Mouse (Mus musculus) liver, postnatal 0 days (tissue): Measurements from ENCODE around the gene Atp8a2. TPM values are rescaled to one million over a fixed set of nuclear protein-coding genes. Genes with fewer than 3 reads are reported as not detected.

Experiments
- ATAC-seq: fragments of 200-750 bp; cut with Nextera tagmentation; 2 replicates; pipeline ENCODE4 v1.8.0; 2017; ENCODE audit warnings: mild to moderate bottlenecking, moderate library complexity
- DNase-seq: peaks from one replicate; pipeline ENCODE4 v3.0.0-alpha.2; 2016
- H3K27ac ChIP-seq: fragments of 300-500 bp; sonication (generic); 2 replicates; pipeline ENCODE4 v1.5.1; 2014; ENCODE audit warnings: antibody characterized with exemption, moderate library complexity, mild to moderate bottlenecking, low read depth
- H3K27me3 ChIP-seq: fragments of 300-500 bp; sonication (generic); 2 replicates; pipeline ENCODE4 v1.6.1; 2014; ENCODE audit warnings: low read length, control low read depth, mixed read lengths; ENCODE audit not compliant: insufficient read depth
- H3K36me3 ChIP-seq: fragments of 300-500 bp; sonication (generic); replicated peaks from 2 replicates; pipeline ENCODE4 v1.6.1; 2014; ENCODE audit warnings: mild to moderate bottlenecking, control low read depth, low read length, moderate library complexity, mixed read lengths; ENCODE audit not compliant: insufficient read depth
- H3K4me1 ChIP-seq: fragments of 300-500 bp; sonication (generic); 2 replicates; pipeline ENCODE4 v1.6.1; 2014; ENCODE audit warnings: antibody characterized with exemption, mild to moderate bottlenecking, control low read depth; ENCODE audit not compliant: insufficient read depth
- H3K4me2 ChIP-seq: fragments of 300-500 bp; sonication (generic); 2 replicates; pipeline ENCODE4 v1.6.1; 2014; ENCODE audit warnings: low read depth, mild to moderate bottlenecking, low read length, moderate library complexity, mixed read lengths
- H3K4me3 ChIP-seq: fragments of 300-500 bp; sonication (generic); 2 replicates; pipeline ENCODE4 v1.5.1; 2014; ENCODE audit warnings: low read depth, low read length
- H3K9ac ChIP-seq: fragments of 300-500 bp; sonication (generic); replicated peaks from 2 replicates; pipeline ENCODE4 v1.6.1; 2014; ENCODE audit warnings: mild to moderate bottlenecking, moderate library complexity
- H3K9me3 ChIP-seq: fragments of 300-500 bp; sonication (generic); 2 replicates; pipeline ENCODE4 v1.6.1; 2016; ENCODE audit warnings: mild to moderate bottlenecking, control low read depth, low read length, mixed read lengths
- CTCF ChIP-seq: sonication (generic); IDR thresholded peaks from 2 replicates; pipeline ENCODE4 v1.5.1; 2016; ENCODE audit warnings: antibody characterized with exemption, low read depth
- EP300 ChIP-seq: IDR thresholded peaks from 2 replicates; pipeline ENCODE4 v1.6.1; 2016; ENCODE audit warnings: antibody characterized with exemption, low read depth, mild to moderate bottlenecking
- WGBS: fragments of 180-500 bp; shearing (Covaris S2); extraction: QIAGEN DNeasy Blood & Tissue Kit; methylation state at CpG from one replicate; pipeline ENCODE4 v1.1.7; 2014; ENCODE audit not compliant: insufficient replicate concordance; 5-methylcytosine and 5-hydroxymethylcytosine counted together
- polyA plus RNA-seq: library from polyadenylated mRNA; unstranded; fragments of >200 nt; fragmentation: Nextera tagmentation; extraction: Ambion mirVana; gene quantifications from 2 replicates; pipeline ENCODE4 v1.2.1, GENCODE M21; 2015

The Atp8a2 gene
- polyA plus RNA-seq, 1 experiment from 2014 or later, result 7.5 TPM

GRCm38 (mm10) chr14:59737734-59738294 lies 459.2 kb downstream of the Atp8a2 start:
- Histone ChIP-seq H3K27me3 (no peaks in the 10 kb centered on the region), H3K4me1 (no peaks in the 10 kb centered on the region), H3K36me3 (no peaks in the 10 kb centered on the region), H3K9me3 (no peaks in the 10 kb centered on the region), H3K4me3 (no peak overlapping the region), H3K9ac (no peak overlapping the region), H3K4me2 (no peak overlapping the region), H3K27ac (no peak overlapping the region)
- TF ChIP-seq EP300 (no peak), CTCF (no peak)
- 74% methylated on average over 8 of the region's 8 CpGs for WGBS
- ATAC-seq (no peak), DNase-seq (no peak)

- no peak for ATAC-seq
- H3K27me3 ChIP-seq, result no peaks in the 10 kb centered on the region
- no peak for TF ChIP-seq CTCF
- no peak for TF ChIP-seq EP300
- no peak for DNase-seq
- no peak overlapping the region for H3K27ac ChIP-seq
- WGBS, result 74% methylated on average over 9 of the region's 9 CpGs
- no peak overlapping the region for H3K4me3 ChIP-seq
- H3K36me3 ChIP-seq, result no peaks in the 10 kb centered on the region
- H3K4me1 ChIP-seq, result no peaks in the 10 kb centered on the region
- no peak overlapping the region for H3K4me2 ChIP-seq
- no peaks in the 10 kb centered on the region for H3K9me3 ChIP-seq
- no peak overlapping the region for H3K9ac ChIP-seq
Measured at GRCm38 (mm10) chr14:59736861-59737700, 459.9 kb downstream of the Atp8a2 start.

GRCm38 (mm10) chr14:59730043-59730390 lies 467.0 kb downstream of the Atp8a2 start:
- no peak overlapping the region for H3K4me2 ChIP-seq
- no peak for DNase-seq
- no peak overlapping the region for H3K9ac ChIP-seq
- no peak for TF ChIP-seq EP300
- no peak for TF ChIP-seq CTCF
- H3K27me3 ChIP-seq, result no peaks in the 10 kb centered on the region
- no peak for ATAC-seq
- no peak overlapping the region; the same call in 1 of the 2 replicates for H3K27ac ChIP-seq
- H3K4me1 ChIP-seq, result no peaks in the 10 kb centered on the region
- H3K36me3 ChIP-seq, result no peaks in the 10 kb centered on the region
- 59% methylated on average over 3 of the region's 3 CpGs for WGBS
- H3K4me3 ChIP-seq, result no peak overlapping the region
- no peaks in the 10 kb centered on the region for H3K9me3 ChIP-seq

- no peak for TF ChIP-seq EP300
- no peak for TF ChIP-seq CTCF
- no peaks in the 10 kb centered on the region for H3K9me3 ChIP-seq
- no peak for DNase-seq
- no peak overlapping the region for H3K4me2 ChIP-seq
- no peaks in the 10 kb centered on the region for H3K27me3 ChIP-seq
- no peak for ATAC-seq
- H3K4me3 ChIP-seq, result no peak overlapping the region
- WGBS, result 69% methylated on average over 3 of the region's 3 CpGs
- no peaks in the 10 kb centered on the region for H3K36me3 ChIP-seq
- no peak overlapping the region for H3K27ac ChIP-seq
- no peaks in the 10 kb centered on the region for H3K4me1 ChIP-seq
- H3K9ac ChIP-seq, result no peak overlapping the region
Measured at GRCm38 (mm10) chr14:59729298-59730042, 467.5 kb downstream of the Atp8a2 start.

- WGBS, result 56% methylated on average over 4 of the region's 4 CpGs
- TF ChIP-seq CTCF (no peak), EP300 (no peak)
Measured at GRCm38 (mm10) chr14:59727016-59727415, 470.0 kb downstream of the Atp8a2 start.

GRCm38 (mm10) chr14:59723163-59723562 lies 473.8 kb downstream of the Atp8a2 start:
- WGBS, result 83% methylated on average over 2 of the region's 2 CpGs
- H3K9me3 ChIP-seq, result no peaks in the 10 kb centered on the region
- DNase-seq (no peak), ATAC-seq (no peak)
- no peaks in the 10 kb centered on the region; the same call in 1 of the 2 replicates for H3K4me1 ChIP-seq
- H3K27ac ChIP-seq, result no peak overlapping the region
- H3K27me3 ChIP-seq, result no peaks in the 10 kb centered on the region
- no peak overlapping the region for H3K9ac ChIP-seq
- H3K4me2 ChIP-seq, result no peak overlapping the region
- no peak overlapping the region for H3K4me3 ChIP-seq
- no peaks in the 10 kb centered on the region for H3K36me3 ChIP-seq
- TF ChIP-seq EP300 (no peak), CTCF (no peak)

More at GRCm38 (mm10) chr14:59727016-59727415, 470.0 kb downstream of the Atp8a2 start:
- no peak overlapping the region for H3K27ac ChIP-seq
- ATAC-seq (no peak), DNase-seq (no peak)
- no peaks in the 10 kb centered on the region for H3K36me3 ChIP-seq
- no peak overlapping the region for H3K4me2 ChIP-seq
- H3K4me1 ChIP-seq, result no peaks in the 10 kb centered on the region; the same call in 1 of the 2 replicates
- no peak overlapping the region for H3K4me3 ChIP-seq
- no peak overlapping the region for H3K9ac ChIP-seq
- no peaks in the 10 kb centered on the region for H3K27me3 ChIP-seq
- H3K9me3 ChIP-seq, result no peaks in the 10 kb centered on the region
